Mouse (Mus musculus) adipocyte (in vitro differentiated cells): ENCODE results near the gene Vgll4.

ENCODE experiments used
- DNase-seq: peaks from one replicate; pipeline ENCODE4 v3.0.0-alpha.2; 2016; ENCODE audit warnings: low spot score

The Vgll4 gene

DNA sequence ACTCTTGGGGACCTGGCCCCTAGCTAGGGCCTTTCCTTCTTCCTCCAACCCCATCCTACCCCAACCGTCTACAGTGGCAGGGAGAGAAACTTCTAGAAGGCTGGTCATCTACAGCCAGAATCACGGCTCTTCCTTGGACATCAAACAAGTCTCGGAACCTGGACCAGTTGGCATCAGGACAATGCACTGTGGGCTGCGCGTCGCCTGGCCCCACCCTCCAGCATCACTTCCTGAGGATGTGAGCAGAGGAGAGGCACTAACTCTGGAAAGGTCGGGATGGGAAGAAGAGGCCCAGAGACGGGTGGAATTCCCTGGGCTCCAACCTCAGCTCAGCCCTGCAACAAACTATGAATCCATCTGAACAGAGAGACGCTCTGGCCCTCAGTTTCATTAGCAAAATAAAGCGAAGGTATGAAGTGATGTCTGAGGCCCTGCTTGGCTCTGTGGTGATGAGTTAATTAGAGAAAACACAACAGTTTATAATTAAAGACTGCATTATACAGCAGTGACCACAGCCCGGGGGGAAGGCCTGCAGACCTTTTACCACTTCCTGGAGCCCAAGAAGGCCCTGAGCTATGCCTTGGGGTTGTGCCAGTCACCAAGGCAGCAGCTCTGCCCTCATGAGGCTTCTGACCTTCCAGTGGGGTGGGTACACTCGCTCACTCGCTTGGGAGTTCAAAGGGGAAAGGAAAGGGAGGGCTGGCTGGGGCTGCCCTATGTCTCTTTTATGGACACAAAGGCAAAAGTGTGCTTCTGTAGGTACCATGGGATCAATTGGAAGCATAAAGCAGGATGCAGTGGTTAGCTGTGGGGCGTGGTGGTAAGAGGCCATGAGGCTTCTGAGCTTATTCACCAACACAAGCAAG lies 51.8 kb downstream of the Vgll4 start:
- peak; percentile 78 for DNase-seq

GRCm38 (mm10) chr6:114917129-114917528 lies 52.7 kb downstream of the Vgll4 start:
- no peak for DNase-seq

DNA sequence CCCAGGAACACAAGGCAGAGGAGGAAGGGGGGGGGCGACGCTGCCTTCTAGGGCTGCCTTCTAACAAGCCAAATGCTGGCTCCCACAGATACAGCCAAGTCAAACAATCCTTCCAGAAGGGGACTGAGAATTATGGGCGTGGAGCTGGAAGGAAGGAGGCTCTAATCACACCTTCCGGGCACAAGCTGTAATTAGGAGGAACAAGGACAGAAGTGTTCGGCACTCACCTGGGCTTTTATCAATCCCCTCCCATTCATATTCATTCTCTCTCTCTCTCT lies 53.1 kb downstream of the Vgll4 start:
- no peak for DNase-seq

DNA sequence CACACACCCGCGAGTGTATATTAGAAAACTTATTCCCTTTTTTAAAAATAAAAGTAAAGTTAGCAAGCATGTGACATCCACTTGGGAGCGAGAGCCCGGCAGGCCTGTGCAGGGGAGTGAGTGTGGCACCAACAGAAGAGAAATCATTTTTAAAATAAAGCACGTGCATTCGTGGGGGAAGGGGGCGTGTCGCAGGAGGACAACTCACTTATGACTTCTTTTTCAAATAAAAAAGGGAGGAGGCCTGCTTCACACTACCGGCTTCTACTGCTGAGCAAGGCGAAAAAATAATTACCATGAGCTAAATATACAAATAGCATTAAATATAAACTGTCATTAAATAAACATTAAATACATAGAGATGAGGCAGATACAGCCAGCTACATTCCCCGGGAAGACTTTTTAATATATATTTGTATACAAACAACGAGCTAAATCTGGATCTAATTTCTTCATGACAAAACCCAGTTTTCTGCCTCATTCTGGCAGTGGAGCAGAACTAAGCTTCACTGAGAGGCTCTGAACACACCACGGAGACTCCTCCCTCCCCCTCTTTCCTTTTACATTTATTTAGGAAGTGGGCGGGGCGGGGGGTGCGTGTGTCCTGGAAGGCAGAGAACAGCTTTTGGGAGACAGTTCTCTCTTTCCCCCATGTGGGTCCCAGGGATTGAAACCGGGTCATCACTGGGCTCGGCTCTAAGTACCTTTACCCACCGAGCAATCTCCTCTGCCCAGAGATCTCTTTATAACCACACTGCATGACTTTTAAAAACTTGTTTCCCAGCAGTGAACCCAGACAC lies 53.7 kb downstream of the Vgll4 start:
- DNase-seq, result peak; percentile 53

DNA sequence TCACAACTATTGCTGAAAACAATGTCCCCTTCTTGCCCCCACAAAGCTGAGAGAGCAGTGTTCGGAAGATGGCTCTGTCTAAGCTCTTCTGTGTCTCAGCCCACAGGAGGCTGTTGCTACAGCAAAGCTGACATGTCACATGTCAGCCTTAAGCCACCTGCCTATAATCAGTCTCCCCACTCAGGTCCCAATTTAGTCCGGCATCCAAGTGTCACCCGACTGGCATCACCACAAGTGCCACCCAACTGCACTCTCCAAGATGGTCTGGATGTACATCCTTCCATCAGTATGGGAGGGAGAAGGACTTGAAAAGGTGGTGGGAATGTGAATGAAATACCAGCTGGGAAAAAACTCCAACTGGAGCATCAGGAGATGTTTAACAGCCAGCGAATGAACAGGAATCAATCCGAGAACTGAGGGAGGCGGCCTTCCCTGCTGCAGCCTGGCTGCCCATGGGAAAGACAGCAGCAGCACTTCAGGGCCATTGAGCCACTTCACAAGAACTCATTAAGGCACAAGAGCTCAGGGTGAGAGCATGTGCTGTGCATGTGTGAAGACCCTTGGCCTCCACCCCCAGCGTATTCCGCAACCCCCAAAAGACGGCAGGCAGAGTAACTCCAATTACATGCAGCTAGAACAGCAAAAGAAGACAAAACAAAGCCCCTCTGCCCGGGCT lies 55.6 kb downstream of the Vgll4 start:
- DNase-seq, result no peak

DNA sequence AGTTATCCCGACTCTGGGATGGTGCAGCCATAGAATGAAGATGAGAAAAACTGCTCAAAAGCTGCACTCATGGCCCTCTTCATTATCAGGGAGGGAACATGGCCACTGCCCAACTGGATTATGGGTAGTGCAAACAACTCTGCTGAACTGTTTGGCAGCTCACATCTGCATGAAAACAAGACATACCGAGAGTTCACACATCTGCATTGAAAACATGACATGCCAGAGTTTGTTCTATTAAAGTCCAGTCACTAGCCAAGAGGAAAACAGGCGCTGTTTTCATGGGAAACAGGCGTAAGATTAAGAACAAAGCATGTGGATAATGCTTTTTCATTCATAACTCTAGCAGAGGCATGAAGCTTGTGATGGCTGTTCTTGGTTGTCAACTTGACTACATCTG lies 56.7 kb downstream of the Vgll4 start:
- DNase-seq, result peak; percentile 83

DNA sequence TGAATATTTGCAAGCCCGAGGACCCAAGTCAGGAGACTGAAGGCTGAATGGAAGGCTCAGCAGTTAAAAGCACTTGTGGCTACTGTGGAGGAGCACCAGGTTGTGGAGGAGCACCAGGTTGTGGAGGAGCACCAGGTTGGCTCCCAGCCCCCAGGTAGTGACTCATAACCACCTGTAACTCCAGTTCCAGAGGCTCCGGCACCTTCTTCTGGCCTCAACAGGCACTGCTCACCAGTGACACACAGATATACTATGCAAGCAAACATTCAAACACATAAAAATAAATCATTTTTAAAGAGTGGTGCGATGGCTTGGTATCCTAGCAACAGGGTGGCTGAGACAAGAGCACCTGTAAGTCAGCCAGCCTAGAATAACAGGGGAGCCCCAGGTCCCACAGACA lies 58.3 kb downstream of the Vgll4 start:
- DNase-seq, result no peak

- no peak for DNase-seq
Observed at GRCm38 (mm10) chr6:114909801-114910200, 60.0 kb downstream of the Vgll4 start.

- no peak for DNase-seq
Observed at GRCm38 (mm10) chr6:114907459-114907858, 62.3 kb downstream of the Vgll4 start.

DNA sequence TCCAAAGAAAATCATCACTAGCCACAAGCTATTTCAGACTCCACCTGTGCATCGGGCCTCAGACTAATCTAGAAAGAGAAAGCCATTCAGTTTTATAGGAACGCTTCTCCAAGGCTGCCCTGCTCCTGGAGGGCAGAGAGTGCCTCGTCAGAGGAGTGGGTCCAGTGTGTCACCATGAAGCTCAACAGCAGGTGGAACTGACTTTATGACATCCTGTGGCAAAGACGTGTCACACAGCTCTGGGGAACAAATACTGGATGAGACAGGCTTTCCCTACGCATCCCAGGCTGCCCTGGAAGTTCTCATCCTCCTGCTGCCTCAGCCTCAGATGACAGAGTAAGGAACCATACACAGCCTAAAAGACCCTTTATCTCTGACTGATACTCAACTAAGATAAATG lies 63.6 kb downstream of the Vgll4 start:
- DNase-seq, result no peak

DNA sequence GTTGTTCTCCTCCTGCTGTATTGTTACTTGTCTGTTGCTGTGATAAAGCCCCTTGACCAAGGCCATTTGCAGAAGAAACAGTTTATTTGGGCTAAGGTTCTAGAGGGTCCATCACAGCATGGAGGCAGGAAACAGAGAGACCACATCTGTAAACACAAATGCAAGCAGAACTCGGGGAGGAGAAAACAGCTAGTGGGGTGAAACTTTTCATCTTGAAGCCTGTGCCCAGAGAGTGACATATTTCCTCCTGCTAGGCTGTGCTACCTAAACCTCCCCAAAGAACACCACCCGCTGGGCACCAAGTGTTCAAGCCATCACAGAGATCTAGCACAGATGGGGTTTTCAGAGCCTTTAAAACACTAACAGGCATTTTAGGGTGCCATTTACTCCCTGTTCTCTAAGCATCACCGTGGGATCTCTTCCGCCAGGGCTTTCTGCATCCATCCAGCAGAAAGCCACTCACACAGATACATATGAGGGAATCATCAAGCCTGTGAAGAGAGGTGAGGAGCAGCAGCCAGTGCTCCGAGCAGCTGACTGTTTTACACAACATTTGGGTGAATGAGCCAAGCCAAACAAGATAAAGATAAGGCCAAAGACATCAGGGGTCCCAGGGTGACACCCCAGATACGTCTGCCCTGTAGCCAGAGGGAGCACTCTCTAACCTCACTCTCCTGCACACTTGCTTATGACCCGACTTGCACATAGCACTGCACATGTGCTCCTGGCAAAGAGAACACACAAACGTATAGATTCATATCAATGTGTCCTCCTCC lies 64.4 kb downstream of the Vgll4 start:
- no peak for DNase-seq

DNA sequence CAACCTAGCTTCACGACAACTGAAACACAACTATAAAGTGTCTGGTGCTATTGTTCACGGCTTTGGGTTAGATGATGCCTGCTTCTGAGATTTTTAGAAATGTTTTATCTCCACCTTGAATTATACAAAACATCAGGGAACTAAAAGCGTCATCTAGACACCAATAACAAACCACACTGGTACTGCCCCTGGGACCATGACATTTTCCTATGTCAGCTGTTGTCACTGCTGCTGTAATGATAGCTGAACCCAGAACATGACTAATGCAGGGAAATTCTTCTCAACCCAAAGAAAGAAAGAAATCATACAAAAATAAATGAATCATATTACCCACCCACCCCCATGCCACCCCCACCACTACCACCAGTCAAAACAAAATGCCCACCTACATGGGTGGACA lies 65.0 kb downstream of the Vgll4 start:
- no peak for DNase-seq

DNA sequence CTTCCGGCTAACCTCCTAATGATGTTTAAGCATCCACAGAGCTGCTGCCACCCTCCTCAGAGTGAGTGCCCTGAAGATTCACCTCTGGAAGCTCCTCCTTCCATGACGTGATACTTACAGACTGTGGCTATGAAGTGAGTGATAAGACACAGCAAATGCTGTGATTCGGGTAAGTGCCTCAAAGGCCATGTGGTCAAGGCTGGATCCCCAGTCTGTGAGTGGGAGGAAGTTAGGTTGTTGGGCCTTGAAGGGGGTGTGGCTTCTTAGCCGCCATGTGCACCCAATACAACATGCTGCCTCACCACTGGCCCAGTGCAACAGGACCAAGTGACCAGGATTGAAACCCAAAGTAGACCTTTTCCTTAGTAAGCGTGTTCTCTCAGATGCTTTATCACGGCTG lies 65.6 kb downstream of the Vgll4 start:
- DNase-seq, result no peak

DNA sequence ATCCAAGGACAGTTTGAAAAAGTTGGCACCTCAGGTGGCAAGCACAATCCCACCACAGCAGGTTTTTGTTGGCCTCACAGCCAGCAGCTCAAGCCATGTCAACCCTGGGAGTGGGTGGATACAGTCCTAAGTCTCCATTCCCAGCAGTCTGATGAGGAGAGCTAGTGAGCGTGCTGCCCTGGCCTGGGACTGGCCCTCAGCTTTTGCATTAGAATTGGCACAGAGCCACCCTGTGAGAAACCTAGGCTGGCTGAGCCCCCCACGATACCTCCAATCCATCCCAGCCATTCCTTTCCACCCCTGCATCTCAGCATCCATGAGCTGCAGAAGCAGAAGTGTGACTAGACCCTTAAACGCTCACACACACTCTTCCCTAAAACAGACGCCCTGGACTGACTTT lies 67.9 kb downstream of the Vgll4 start:
- no peak for DNase-seq

DNA sequence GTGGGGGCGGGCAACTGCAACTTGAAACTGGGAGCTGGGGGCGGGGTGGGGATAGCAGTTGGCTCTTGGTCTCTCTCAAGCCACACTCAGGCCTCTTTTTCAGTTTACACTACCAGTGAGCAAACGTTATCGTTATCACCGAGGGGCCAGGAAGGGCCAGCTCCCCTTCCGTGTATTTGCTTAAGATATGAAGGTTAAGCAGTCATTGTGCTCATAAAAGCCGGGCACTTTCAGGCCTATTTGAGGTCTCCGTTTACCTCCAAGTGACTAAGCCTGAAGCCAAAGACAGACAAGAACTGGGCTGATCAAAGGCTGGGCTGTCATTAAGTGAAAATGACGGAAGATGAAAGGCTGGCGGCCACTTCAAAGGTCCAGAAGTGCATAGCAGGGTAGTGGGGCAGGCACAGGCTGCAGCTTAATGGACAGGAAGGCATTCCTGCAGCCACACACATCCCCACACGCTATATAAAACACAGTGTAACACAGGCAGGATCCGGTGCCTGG lies 68.4 kb downstream of the Vgll4 start:
- DNase-seq, result no peak

GRCm38 (mm10) chr6:114900194-114900593 lies 69.6 kb downstream of the Vgll4 start:
- DNase-seq, result no peak

- no peak for DNase-seq
Observed at GRCm38 (mm10) chr6:114899652-114900051, 70.1 kb downstream of the Vgll4 start.

- DNase-seq, result no peak
Observed at GRCm38 (mm10) chr6:114898949-114899348, 70.8 kb downstream of the Vgll4 start.

GRCm38 (mm10) chr6:114896281-114896680 lies 73.5 kb downstream of the Vgll4 start:
- peak; percentile 77 for DNase-seq

GRCm38 (mm10) chr6:114895191-114895590 lies 74.6 kb downstream of the Vgll4 start:
- no peak for DNase-seq

DNA sequence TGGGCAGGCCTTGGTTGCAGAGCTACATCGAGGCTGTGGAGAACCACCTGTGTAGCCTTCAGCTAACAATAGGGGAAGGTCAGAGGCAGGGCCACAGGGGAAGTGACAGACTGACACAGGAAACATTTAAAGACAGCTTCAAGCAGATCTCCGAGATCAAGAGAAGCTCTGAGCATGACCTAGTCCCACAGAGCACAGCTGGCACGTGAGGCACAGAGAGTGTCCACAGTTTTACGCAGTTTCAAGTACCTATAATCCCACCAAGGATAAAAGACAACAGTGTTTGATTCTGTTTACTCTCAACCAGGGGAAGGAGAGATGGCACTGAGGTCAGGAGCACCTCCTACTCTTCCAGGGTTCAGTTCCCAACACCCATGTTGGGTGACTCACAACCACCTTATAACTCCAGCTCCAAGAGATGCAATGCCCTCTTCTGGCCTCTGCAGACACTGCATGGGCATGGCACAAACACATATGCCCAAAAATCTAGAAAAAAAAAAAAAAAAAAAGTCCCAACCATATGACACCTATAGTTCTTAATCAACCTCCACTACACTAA lies 75.2 kb downstream of the Vgll4 start:
- peak; percentile 62 for DNase-seq
